20 mouse cellular contexts compared by ENCODE assay signal in the genomic region with DNA sequence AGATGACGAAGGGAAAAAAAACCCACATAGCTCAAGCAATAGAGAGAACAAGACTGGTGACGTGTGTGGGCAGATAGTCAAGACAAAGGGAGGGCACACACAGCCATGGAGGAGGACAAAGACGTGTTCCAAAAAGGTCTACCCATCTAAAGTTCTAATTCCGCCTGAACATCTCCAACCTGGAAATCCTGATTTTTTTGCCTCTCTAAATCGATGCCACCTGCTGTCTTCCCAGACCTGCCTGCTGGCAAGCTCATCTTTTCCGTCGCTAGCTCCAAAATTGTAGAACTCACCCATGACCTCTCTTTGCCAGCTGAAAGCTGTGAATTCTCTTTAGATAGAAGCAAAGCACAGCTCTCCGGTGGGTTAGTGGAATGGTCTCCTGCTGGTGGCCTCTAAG.
DNase-seq lines count a peak whose midpoint lies in the region; ATAC-seq lines count a peak whose summit lies in the region.
"Had no signal": no experiment of that assay in that cellular context is flagged by ENCODE, and none has a peak within 500 bp of the region (broad histone marks: within the 10 kb centered on the region; RNA-seq: fewer than 3 reads in every experiment).

No protein-coding gene starts in this region.

- no peak overlapping the region for H3K4me2 ChIP-seq in liver, embryonic 12.5 days
- H3K4me2 ChIP-seq: embryonic facial prominence, embryonic 15.5 days; heart, embryonic 13.5 days; hindbrain, embryonic 15.5 days had no signal

- H3K9me3 ChIP-seq in liver, embryonic 12.5 days (replicated peaks) = no peaks in the 10 kb centered on the region
- H3K9me3 ChIP-seq: embryonic facial prominence, embryonic 15.5 days; forebrain, embryonic 10.5 days; heart, embryonic 13.5 days; hindbrain, embryonic 15.5 days had no signal

- ATAC-seq in cerebellum, adult (ENCODE audit: insufficient number of reproducible peaks, low FRiP score, low TSS enrichment) = peak; percentile 26; the same call in 1 of the 2 replicates
- no peak for ATAC-seq in megakaryocyte-erythroid progenitor cell, adult 5-6 weeks (replicated peaks; ENCODE audit: low FRiP score, low TSS enrichment, poor library complexity, severe bottlenecking)
- ATAC-seq in liver, embryonic 12.5 days = no peak
- ATAC-seq: forebrain, embryonic 14.5 days; intestine, embryonic 16.5 days had no signal

- H3K36me3 ChIP-seq in liver, embryonic 12.5 days = no peaks in the 10 kb centered on the region
- H3K36me3 ChIP-seq: embryonic facial prominence, embryonic 15.5 days; forebrain, embryonic 10.5 days; heart, embryonic 13.5 days had no signal

- no peak overlapping the region for H3K27ac ChIP-seq in liver, embryonic 12.5 days
- H3K27ac ChIP-seq: embryonic facial prominence, embryonic 15.5 days; forebrain, embryonic 10.5 days; gastrocnemius, adult 2 months; heart, embryonic 13.5 days; hindbrain, embryonic 15.5 days had no signal

- H3K27me3 ChIP-seq in liver, embryonic 12.5 days (replicated peaks) = no peaks in the 10 kb centered on the region
- H3K27me3 ChIP-seq: embryonic facial prominence, embryonic 15.5 days; heart, embryonic 13.5 days; hindbrain, embryonic 15.5 days had no signal

- DNase-seq in cerebellum, postnatal 4 days (ENCODE audit: low spot score in 2 of 2) = no peak
- DNase-seq in cerebellum, adult 9-10 months = peak; percentile 51
- DNase-seq in cerebellum, postnatal 25 days = peak; percentile 45 to 54
- no peak for DNase-seq in adrenal gland, adult 2 months
- DNase-seq: adrenal gland, postnatal 25 days; embryo, embryonic 11 days; gastrocnemius, adult 2 months; gastrocnemius, postnatal 25 days; heart, postnatal 36 days; kidney, adult 2 months had no signal

- H3K4me1 ChIP-seq in liver, embryonic 12.5 days = no peaks in the 10 kb centered on the region
- H3K4me1 ChIP-seq: embryonic facial prominence, embryonic 15.5 days; heart, embryonic 13.5 days; hindbrain, embryonic 15.5 days had no signal

- 68% methylated on average over 8 of the region's 8 CpGs for WGBS in liver, embryonic 12.5 days (ENCODE audit: insufficient replicate concordance)

- H3K9ac ChIP-seq in liver, embryonic 12.5 days = no peak overlapping the region
- H3K9ac ChIP-seq: embryonic facial prominence, embryonic 15.5 days; heart, embryonic 13.5 days; hindbrain, embryonic 15.5 days had no signal

- H3K4me3 ChIP-seq in liver, embryonic 12.5 days = no peak overlapping the region
- H3K4me3 ChIP-seq: embryonic facial prominence, embryonic 15.5 days; erythroblast, embryonic 14.5 days; forebrain, embryonic 10.5 days; gastrocnemius, adult 2 months; heart, embryonic 13.5 days; hindbrain, embryonic 15.5 days had no signal

Comparison
In these comparisons a context has a peak if more than half of its experiments do, and no peak if none do; other contexts are left out.
1. DNase-seq: peak in cerebellum, adult 9-10 months (single experiment) and cerebellum, postnatal 25 days (2 of 2); none in cerebellum, postnatal 4 days (0 of 2) and adrenal gland, adult 2 months (single experiment).